In the genomic region with DNA sequence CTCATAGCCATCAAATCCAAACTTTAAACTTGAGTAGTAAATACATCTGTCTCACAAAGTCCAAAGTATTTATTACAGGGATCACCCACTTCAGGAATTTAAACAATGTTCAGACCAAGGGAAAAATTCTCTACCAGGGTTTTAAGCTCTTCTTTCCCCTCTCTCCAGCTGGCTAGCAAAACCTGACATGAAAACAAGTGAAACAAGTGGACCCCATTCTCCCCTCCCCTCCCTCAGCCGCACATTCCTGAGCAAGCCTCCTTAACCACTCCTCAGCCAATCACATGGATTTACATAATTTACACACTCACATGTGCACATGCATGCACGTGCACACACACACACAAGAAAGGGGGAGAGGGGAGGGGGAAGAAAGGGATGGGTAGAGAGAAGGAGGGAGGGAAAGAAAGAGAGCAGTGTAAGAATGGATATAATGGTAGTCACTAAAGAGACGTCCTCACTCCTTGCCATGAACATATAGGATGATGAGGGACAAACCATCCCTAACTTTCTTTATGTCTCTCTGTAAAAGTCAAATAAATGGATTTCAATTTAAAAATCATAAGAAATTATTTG, we compare ENCODE assay signal across 24 mouse cellular contexts.
DNase-seq lines count a peak whose midpoint lies in the region; ATAC-seq lines count a peak whose summit lies in the region.
"Had no signal": no experiment of that assay in that cellular context is flagged by ENCODE, and none has a peak within 500 bp of the region (broad histone marks: within the 10 kb centered on the region; RNA-seq: fewer than 3 reads in every experiment).

No protein-coding gene starts in this region.

- no peak overlapping the region for H3K27ac ChIP-seq in limb, embryonic 13.5 days
- H3K27ac ChIP-seq in limb, embryonic 10.5 days: no peak overlapping the region
- H3K27ac ChIP-seq in midbrain, embryonic 11.5 days (ENCODE audit: low read depth, low read length): no peak overlapping the region
- no peak overlapping the region for H3K27ac ChIP-seq in midbrain, embryonic 13.5 days
- H3K27ac ChIP-seq in intestine, embryonic 16.5 days (ENCODE audit: low read length): no peak overlapping the region
- no peak overlapping the region for H3K27ac ChIP-seq in forebrain, embryonic 10.5 days
- H3K27ac ChIP-seq: embryonic facial prominence, embryonic 13.5 days; forebrain, embryonic 15.5 days; hindbrain, embryonic 15.5 days; neural tube, embryonic 13.5 days had no signal

- no peaks in the 10 kb centered on the region for H3K27me3 ChIP-seq in limb, embryonic 13.5 days
- no peaks in the 10 kb centered on the region for H3K27me3 ChIP-seq in limb, embryonic 10.5 days (ENCODE audit: low read depth, poor library complexity, severe bottlenecking)
- H3K27me3 ChIP-seq in midbrain, embryonic 11.5 days (ENCODE audit: control insufficient read depth, insufficient read depth, low read length): no peaks in the 10 kb centered on the region
- no peaks in the 10 kb centered on the region for H3K27me3 ChIP-seq in midbrain, embryonic 13.5 days
- no peaks in the 10 kb centered on the region for H3K27me3 ChIP-seq in intestine, embryonic 16.5 days (replicated peaks; ENCODE audit: control insufficient read depth, insufficient read depth, low read length)
- H3K27me3 ChIP-seq in forebrain, embryonic 10.5 days (ENCODE audit: poor library complexity, severe bottlenecking): no peaks in the 10 kb centered on the region
- H3K27me3 ChIP-seq: forebrain, embryonic 15.5 days; hindbrain, embryonic 15.5 days; megakaryocyte, embryonic 14.5 days; neural tube, embryonic 13.5 days had no signal

- no peak overlapping the region for H3K4me3 ChIP-seq in limb, embryonic 13.5 days
- no peak overlapping the region for H3K4me3 ChIP-seq in limb, embryonic 10.5 days
- no peak overlapping the region for H3K4me3 ChIP-seq in midbrain, embryonic 11.5 days (ENCODE audit: low read depth, low read length)
- no peak overlapping the region for H3K4me3 ChIP-seq in midbrain, embryonic 13.5 days (replicated peaks)
- H3K4me3 ChIP-seq in intestine, embryonic 16.5 days (ENCODE audit: low read length): no peak overlapping the region
- H3K4me3 ChIP-seq in forebrain, embryonic 10.5 days: no peak overlapping the region
- H3K4me3 ChIP-seq: embryonic facial prominence, embryonic 13.5 days; forebrain, embryonic 15.5 days; hindbrain, embryonic 15.5 days; megakaryocyte, embryonic 14.5 days; myocyte; neural tube, embryonic 13.5 days had no signal

- peak; percentile 74 for ATAC-seq in limb, embryonic 13.5 days (ENCODE audit: low FRiP score, low read depth)
- no peak for ATAC-seq in midbrain, embryonic 11.5 days (ENCODE audit: low FRiP score)
- no peak for ATAC-seq in midbrain, embryonic 13.5 days
- ATAC-seq in intestine, embryonic 16.5 days: 0 out of 2 replicates have a peak, but pooled peaks have one; percentile 18
- ATAC-seq: forebrain, embryonic 15.5 days; midbrain, embryonic 16.5 days had no signal

- no peaks in the 10 kb centered on the region for H3K9me3 ChIP-seq in limb, embryonic 13.5 days
- H3K9me3 ChIP-seq in limb, embryonic 10.5 days (replicated peaks): no peaks in the 10 kb centered on the region
- no peaks in the 10 kb centered on the region for H3K9me3 ChIP-seq in midbrain, embryonic 11.5 days (ENCODE audit: control insufficient read depth, low read length)
- H3K9me3 ChIP-seq in midbrain, embryonic 13.5 days: no peaks in the 10 kb centered on the region
- H3K9me3 ChIP-seq in intestine, embryonic 16.5 days (ENCODE audit: control insufficient read depth, low read length): no peaks in the 10 kb centered on the region
- no peaks in the 10 kb centered on the region for H3K9me3 ChIP-seq in forebrain, embryonic 10.5 days
- H3K9me3 ChIP-seq: embryonic facial prominence, embryonic 13.5 days; forebrain, embryonic 15.5 days; hindbrain, embryonic 15.5 days; neural tube, embryonic 13.5 days had no signal

- 56% methylated on average over 3 of the region's 3 CpGs for WGBS in limb, embryonic 13.5 days
- 60% methylated on average over 3 of the region's 3 CpGs for WGBS in limb, embryonic 10.5 days
- WGBS in midbrain, embryonic 11.5 days: 60% methylated on average over 3 of the region's 3 CpGs
- 44% methylated on average over 3 of the region's 3 CpGs for whole genome bisulfite sequencing in midbrain, embryonic 13.5 days
- WGBS in intestine, embryonic 16.5 days: 34% methylated on average over 3 of the region's 3 CpGs
- WGBS in forebrain, embryonic 10.5 days: 67% methylated on average over 3 of the region's 3 CpGs

- H3K36me3 ChIP-seq in limb, embryonic 13.5 days: no peaks in the 10 kb centered on the region
- no peaks in the 10 kb centered on the region for H3K36me3 ChIP-seq in limb, embryonic 10.5 days
- H3K36me3 ChIP-seq in midbrain, embryonic 11.5 days (ENCODE audit: control insufficient read depth, insufficient read depth, low read length): no peaks in the 10 kb centered on the region
- H3K36me3 ChIP-seq in midbrain, embryonic 13.5 days: no peaks in the 10 kb centered on the region
- no peaks in the 10 kb centered on the region for H3K36me3 ChIP-seq in intestine, embryonic 16.5 days (ENCODE audit: control insufficient read depth, insufficient read depth, low read length)
- no peaks in the 10 kb centered on the region for H3K36me3 ChIP-seq in forebrain, embryonic 10.5 days (replicated peaks)
- H3K36me3 ChIP-seq: embryonic facial prominence, embryonic 13.5 days; forebrain, embryonic 15.5 days; hindbrain, embryonic 15.5 days; neural tube, embryonic 13.5 days had no signal

- H3K9ac ChIP-seq in limb, embryonic 13.5 days: no peak overlapping the region
- H3K9ac ChIP-seq in midbrain, embryonic 11.5 days (ENCODE audit: low read length): no peak overlapping the region
- H3K9ac ChIP-seq in midbrain, embryonic 13.5 days (replicated peaks): no peak overlapping the region
- no peak overlapping the region for H3K9ac ChIP-seq in intestine, embryonic 16.5 days (ENCODE audit: low read depth, low read length)
- H3K9ac ChIP-seq: embryonic facial prominence, embryonic 13.5 days; forebrain, embryonic 15.5 days; hindbrain, embryonic 15.5 days; neural tube, embryonic 13.5 days had no signal

- no peak overlapping the region for H3K4me2 ChIP-seq in limb, embryonic 13.5 days (replicated peaks)
- H3K4me2 ChIP-seq in midbrain, embryonic 11.5 days: no peak overlapping the region
- no peak overlapping the region for H3K4me2 ChIP-seq in midbrain, embryonic 13.5 days (replicated peaks)
- H3K4me2 ChIP-seq in intestine, embryonic 16.5 days (ENCODE audit: low read depth, low read length): no peak overlapping the region
- H3K4me2 ChIP-seq: embryonic facial prominence, embryonic 13.5 days; forebrain, embryonic 15.5 days; heart, embryonic 11.5 days; hindbrain, embryonic 15.5 days; neural tube, embryonic 13.5 days had no signal

- H3K4me1 ChIP-seq in limb, embryonic 13.5 days: peaks cover 16% of the 10 kb centered on the region; the same call in 1 of the 2 replicates
- no peaks in the 10 kb centered on the region for H3K4me1 ChIP-seq in limb, embryonic 10.5 days
- no peaks in the 10 kb centered on the region; the same call in 1 of the 2 replicates for H3K4me1 ChIP-seq in midbrain, embryonic 11.5 days (ENCODE audit: control insufficient read depth, insufficient read depth, low read length)
- peaks cover 11% of the 10 kb centered on the region; the same call in 1 of the 2 replicates for H3K4me1 ChIP-seq in midbrain, embryonic 13.5 days (replicated peaks)
- H3K4me1 ChIP-seq in intestine, embryonic 16.5 days (ENCODE audit: control insufficient read depth, insufficient read depth, low read length): peaks cover 3% of the 10 kb centered on the region; the same call in 1 of the 2 replicates
- H3K4me1 ChIP-seq in forebrain, embryonic 10.5 days: peaks cover 28% of the 10 kb centered on the region
- H3K4me1 ChIP-seq: forebrain, embryonic 15.5 days; hindbrain, embryonic 15.5 days; megakaryocyte, embryonic 14.5 days had no signal

- no peak for DNase-seq in limb, embryonic 10.5 days (ENCODE audit: low spot score)
- DNase-seq in midbrain, embryonic 11.5 days (ENCODE audit: low spot score, missing footprints): peak; percentile 69
- DNase-seq in frontal cortex, postnatal 36 days (ENCODE audit: low spot score in 2 of 2): no peak
- DNase-seq in forebrain, embryonic 10.5 days (ENCODE audit: extremely low spot score, low spot score): no peak
- DNase-seq: adrenal gland, postnatal 25 days; cerebellum, adult 8-10 months; cerebellum, postnatal 36 days; gastrocnemius, postnatal 14 days; heart, adult 11 months; layer of hippocampus, adult 9-11 months; retina, postnatal 1 day; right cerebral cortex, postnatal 25 days; thymus, postnatal 14 days had no signal

Comparison
In these comparisons a context has a peak if more than half of its experiments do, and no peak if none do; other contexts are left out.
1. ATAC-seq: peak in limb, embryonic 13.5 days (single experiment) and intestine, embryonic 16.5 days (single experiment); none in midbrain, embryonic 11.5 days (single experiment) and midbrain, embryonic 13.5 days (single experiment).